Mouse (Mus musculus) erythroblast, embryonic 14.5 days (primary cell): ENCODE measurements around the gene Fam129a. TPM values are rescaled to one million over a fixed set of nuclear protein-coding genes. Genes with fewer than 3 reads are reported as not detected.

ENCODE experiments used
- H3K27me3 ChIP-seq: 2 replicates; pipeline ENCODE4 v1.6.1; 2012; ENCODE audit warnings: inconsistent platforms; ENCODE audit not compliant: control insufficient read depth
- H3K36me3 ChIP-seq: 2 replicates; pipeline ENCODE4 v1.6.1; 2012; ENCODE audit warnings: mild to moderate bottlenecking, inconsistent platforms; ENCODE audit not compliant: control insufficient read depth
- H3K4me1 ChIP-seq: 2 replicates; pipeline ENCODE4 v1.6.1; 2012; ENCODE audit warnings: inconsistent platforms; ENCODE audit not compliant: control insufficient read depth
- H3K4me3 ChIP-seq: replicated peaks from 2 replicates; pipeline ENCODE3; 2012; ENCODE audit warnings: moderate library complexity, mild to moderate bottlenecking, inconsistent platforms
- H3K9me3 ChIP-seq: 2 replicates; pipeline ENCODE4 v1.6.1; 2012; ENCODE audit warnings: low read length, inconsistent platforms, mixed read lengths; ENCODE audit not compliant: control insufficient read depth
- GATA1 ChIP-seq: IDR thresholded peaks from 2 replicates; pipeline ENCODE4 v1.6.1; 2012; ENCODE audit warnings: low read length, inconsistent platforms, mixed read lengths
- TAL1 ChIP-seq: IDR thresholded peaks from 3 replicates; pipeline ENCODE4 v1.6.1; 2012; ENCODE audit warnings: low read length, inconsistent platforms, mixed read lengths
- polyA plus RNA-seq: library from polyadenylated mRNA; stranded (reverse); fragments of >175 nt; gene quantifications from 2 replicates; pipeline ENCODE4 v1.2.3, GENCODE M21; 2012

Gene Fam129a
- polyA plus RNA-seq, 1 experiment = 0.06 TPM

DNA sequence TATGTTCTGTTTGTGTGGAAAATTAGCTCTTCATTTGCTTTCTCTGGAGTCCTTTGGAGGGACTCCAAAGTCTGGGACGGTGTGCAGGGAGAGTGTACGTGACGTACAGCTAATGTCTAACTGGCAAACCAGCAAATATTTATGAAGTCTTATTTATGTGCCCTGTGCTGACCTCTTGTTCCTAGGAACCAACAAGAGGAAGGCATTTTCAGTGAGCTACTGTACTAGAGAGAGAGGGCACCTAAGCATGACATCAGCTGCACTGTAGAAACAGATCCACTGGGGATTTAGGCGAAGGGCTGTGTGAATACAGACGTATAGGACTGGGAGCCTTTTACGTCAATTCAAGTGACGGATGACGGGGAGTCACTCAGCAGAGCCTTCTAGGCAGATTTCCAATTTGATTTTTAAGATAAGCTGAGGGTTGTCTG is 48.3 kb downstream of the Fam129a start:
- TF ChIP-seq GATA1 (no peak), TAL1 (no peak)
- Histone ChIP-seq H3K9me3 (peaks cover 6% of the 10 kb centered on the region), H3K4me3 (no peak overlapping the region), H3K4me1 (peaks cover 34% of the 10 kb centered on the region), H3K36me3 (no peaks in the 10 kb centered on the region), H3K27me3 (no peaks in the 10 kb centered on the region)

DNA sequence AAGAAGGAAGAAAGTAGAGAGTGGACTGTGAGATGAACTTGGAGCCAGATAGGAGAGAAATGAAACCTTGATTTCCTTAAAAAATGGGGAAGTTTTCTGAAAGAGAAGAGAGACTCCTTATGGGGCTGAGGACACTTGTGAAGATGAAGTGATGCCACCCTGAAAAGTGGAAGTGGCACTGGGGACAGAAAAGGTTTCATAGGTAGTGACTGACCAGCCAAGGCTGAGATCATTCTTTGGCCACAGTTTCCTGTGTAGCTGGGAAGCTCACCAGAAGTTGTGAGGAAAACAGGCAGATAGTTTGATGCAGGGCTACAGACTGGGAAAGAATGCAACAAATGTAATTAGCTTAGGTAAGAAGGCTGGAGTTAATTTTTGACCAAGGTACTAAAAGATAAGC is 49.7 kb downstream of the Fam129a start:
- Histone ChIP-seq H3K4me1 (peaks cover 41% of the 10 kb centered on the region), H3K27me3 (no peaks in the 10 kb centered on the region), H3K9me3 (peaks cover 6% of the 10 kb centered on the region), H3K36me3 (no peaks in the 10 kb centered on the region), H3K4me3 (no peak overlapping the region)
- TF ChIP-seq TAL1 (no peak), GATA1 (no peak)

DNA sequence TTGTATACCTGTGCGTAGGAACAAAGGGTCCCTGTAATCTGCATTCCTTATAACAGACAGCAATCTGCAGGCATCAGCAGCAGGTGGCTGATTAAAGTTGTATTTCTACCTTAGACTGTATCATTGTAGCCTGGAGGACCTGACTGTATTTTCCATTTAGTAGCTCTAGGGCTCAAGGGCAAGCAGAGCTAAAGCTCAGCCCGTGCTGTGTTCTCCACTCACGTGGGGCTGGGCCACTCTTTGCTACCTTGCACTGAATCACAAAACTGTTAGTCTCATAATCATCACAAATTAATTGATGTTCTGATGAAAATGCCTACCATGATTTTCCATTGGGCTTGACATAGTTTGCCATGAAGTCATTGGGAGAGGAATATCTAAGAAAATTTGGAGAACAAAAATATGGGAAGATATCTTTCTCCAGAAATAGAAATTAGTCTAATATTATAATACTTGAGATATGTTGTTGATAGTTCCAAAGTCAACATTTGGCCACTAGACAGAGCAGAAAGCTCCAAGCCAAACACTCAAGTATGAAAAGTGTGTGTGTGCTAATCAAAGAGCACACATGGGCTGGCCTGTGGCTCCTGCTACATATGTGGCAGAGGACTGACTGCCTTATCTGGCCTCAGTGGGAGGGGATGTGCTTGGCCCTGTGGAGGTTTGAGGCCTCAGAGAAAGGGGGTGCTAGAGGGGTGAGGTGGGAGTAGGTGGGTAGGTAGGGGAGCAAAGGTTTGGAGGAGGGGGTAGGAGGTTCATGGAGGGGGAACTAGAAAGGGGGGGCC is 53.6 kb downstream of the Fam129a start:
- TF ChIP-seq GATA1 (no peak), TAL1 (no peak)
- Histone ChIP-seq H3K27me3 (no peaks in the 10 kb centered on the region), H3K36me3 (no peaks in the 10 kb centered on the region), H3K9me3 (no peaks in the 10 kb centered on the region), H3K4me3 (no peak overlapping the region), H3K4me1 (peaks cover 22% of the 10 kb centered on the region)

DNA sequence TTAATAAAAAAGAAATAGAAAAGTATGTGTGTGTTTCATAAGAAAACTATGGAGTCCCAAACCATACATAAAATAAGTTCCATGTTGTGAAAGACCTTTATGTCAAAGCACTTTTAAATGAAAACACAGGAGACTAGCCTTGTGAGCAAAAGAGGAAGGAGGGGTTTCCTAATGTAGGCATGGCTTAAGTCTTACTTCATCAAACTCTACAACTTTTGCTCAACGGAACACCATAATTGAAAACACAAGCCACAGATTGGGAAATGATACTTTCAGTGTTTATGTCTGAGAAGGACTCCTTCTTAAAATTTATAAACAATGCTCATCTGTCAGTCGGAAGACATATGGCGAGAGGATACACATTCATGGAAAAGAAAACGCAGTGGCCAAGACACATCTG is 54.3 kb downstream of the Fam129a start:
- H3K27me3 ChIP-seq = no peaks in the 10 kb centered on the region
- no peaks in the 10 kb centered on the region for H3K36me3 ChIP-seq
- H3K4me3 ChIP-seq = no peak overlapping the region
- peaks cover 22% of the 10 kb centered on the region for H3K4me1 ChIP-seq
- H3K9me3 ChIP-seq = no peaks in the 10 kb centered on the region
- TF ChIP-seq TAL1 = no peak
- TF ChIP-seq GATA1 = no peak

DNA sequence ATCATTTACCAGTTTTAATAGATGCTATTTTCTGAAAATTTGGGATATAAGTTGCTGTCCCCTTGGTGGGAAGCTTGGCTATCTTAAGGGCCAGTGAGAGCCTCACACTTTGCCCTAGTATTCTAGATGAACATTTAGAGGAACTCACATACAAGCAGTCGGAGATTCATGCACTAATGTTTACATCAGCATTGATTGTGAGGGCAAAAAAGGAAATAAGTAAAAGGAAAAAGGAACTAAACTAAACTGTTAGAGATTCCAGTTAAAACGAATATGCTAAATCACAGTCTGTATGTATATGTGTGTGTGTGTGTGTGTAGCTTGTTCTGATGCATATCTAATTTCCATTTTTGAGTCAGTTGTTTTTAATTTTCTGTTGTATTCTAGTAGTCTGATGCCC is 54.7 kb downstream of the Fam129a start:
- Histone ChIP-seq H3K27me3 (no peaks in the 10 kb centered on the region), H3K36me3 (no peaks in the 10 kb centered on the region), H3K9me3 (no peaks in the 10 kb centered on the region), H3K4me1 (peaks cover 22% of the 10 kb centered on the region), H3K4me3 (no peak overlapping the region)
- TF ChIP-seq GATA1 (no peak), TAL1 (no peak)

DNA sequence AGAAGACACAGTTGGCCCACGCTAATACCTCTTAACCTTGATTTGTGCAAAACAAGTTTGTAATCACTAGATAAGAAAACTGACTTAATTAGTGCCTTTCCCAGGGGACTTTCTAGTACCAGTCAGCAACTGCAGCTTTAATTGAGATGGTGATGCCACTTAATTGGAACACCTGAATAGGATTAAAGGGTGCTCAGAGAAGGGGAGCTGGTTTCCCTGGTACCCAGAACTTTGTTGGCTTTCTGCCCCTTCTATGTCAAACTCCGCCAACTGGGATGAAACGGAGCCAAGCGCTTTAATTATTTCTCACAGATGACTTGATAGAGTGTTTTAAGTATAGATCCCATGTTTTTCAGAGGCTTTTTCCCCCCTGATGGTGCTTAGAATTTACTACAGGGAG is 55.6 kb downstream of the Fam129a start:
- no peak overlapping the region for H3K4me3 ChIP-seq
- peaks cover 16% of the 10 kb centered on the region for H3K4me1 ChIP-seq
- no peaks in the 10 kb centered on the region for H3K36me3 ChIP-seq
- no peak for TF ChIP-seq TAL1
- no peak for TF ChIP-seq GATA1
- H3K27me3 ChIP-seq = no peaks in the 10 kb centered on the region
- no peaks in the 10 kb centered on the region for H3K9me3 ChIP-seq

DNA sequence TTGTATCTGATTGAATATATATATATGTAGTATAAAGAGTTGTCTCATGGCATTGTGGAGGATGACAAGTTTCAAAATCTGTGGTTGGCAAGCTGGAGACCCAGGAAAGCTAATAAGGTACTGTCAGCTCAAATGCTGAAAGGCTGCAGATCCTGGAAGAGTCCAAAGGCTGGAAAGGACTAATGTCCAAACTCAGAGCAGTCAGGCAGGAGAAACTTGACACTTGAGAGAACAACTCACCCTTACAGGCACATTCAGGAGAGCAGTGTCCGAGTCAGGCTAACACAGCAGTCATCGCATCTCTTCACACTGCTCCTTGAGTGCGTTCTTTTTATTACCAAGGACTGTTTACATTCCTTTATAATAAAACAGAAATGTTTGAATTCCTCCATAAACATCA is 56.2 kb downstream of the Fam129a start:
- Histone ChIP-seq H3K4me1 (peaks cover 11% of the 10 kb centered on the region), H3K4me3 (no peak overlapping the region), H3K27me3 (no peaks in the 10 kb centered on the region), H3K36me3 (no peaks in the 10 kb centered on the region), H3K9me3 (no peaks in the 10 kb centered on the region)
- TF ChIP-seq GATA1 = no peak
- no peak for TF ChIP-seq TAL1

DNA sequence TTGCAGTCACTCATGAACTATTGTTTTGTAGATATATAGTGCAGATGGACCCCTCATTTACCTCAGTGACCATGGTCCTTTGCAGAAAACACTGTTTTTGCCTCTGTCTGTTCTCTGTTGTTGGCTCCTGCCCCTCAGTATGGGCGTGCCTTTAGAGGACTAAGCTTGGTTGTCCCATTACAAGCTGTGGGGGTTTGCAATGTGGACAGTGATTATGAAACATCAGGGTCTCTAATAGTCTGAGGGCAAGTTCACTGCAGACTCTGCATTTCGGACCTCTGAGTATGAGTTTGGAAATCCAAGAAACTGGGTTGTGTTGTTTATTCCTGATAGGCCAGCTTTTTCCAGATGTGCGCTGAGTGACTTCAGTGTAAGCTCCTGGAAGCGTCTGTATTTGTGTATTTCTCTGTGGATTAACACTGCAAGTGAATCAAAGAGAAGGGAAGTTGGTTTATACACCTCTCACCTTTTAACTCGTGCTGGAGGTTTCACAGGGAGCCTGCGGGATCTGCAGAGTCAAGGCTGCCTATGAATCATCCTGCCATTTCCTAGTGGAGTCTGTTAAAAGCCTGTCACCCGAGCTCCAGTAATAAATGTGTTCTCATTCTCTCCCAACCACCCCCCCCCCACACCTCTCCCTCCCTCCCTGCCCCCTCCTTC is 58.7 kb downstream of the Fam129a start:
- Histone ChIP-seq H3K9me3 (peaks cover 3% of the 10 kb centered on the region; the same call in 1 of the 2 replicates), H3K4me3 (no peak overlapping the region), H3K27me3 (no peaks in the 10 kb centered on the region), H3K4me1 (peaks cover 3% of the 10 kb centered on the region), H3K36me3 (no peaks in the 10 kb centered on the region)
- TF ChIP-seq GATA1 (no peak), TAL1 (no peak)

DNA sequence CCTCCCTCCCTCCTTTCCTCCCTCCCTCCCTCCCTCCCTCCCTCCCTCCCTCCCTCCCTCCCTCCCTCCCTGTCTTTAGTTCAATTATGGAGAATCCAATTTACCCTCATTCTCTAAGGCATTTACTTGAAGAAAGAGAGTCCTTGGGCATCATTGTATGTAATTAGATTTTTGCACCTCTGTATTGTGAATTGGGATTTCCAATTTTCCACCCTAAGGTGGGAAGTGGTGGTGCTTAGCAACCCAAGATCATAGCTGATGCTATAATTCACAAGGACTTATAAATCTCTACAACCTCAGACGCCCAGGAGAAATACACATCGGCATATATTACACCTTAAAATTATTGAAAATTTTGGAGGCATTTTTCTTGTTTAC is 59.3 kb downstream of the Fam129a start:
- H3K9me3 ChIP-seq = peaks cover 3% of the 10 kb centered on the region; the same call in 1 of the 2 replicates
- H3K27me3 ChIP-seq = no peaks in the 10 kb centered on the region
- H3K4me1 ChIP-seq = no peaks in the 10 kb centered on the region; the same call in none of the 2 replicates
- no peak overlapping the region for H3K4me3 ChIP-seq
- TF ChIP-seq TAL1 (no peak), GATA1 (no peak)
- no peaks in the 10 kb centered on the region for H3K36me3 ChIP-seq
